Mouse (Mus musculus) midbrain, embryonic 14.5 days (tissue): Measurements from ENCODE around the gene Slc25a47. TPM values are rescaled to one million over a fixed set of nuclear protein-coding genes. Genes with fewer than 3 reads are reported as not detected.
A peak's percentile ranks its signal among the peaks of the same experiment; 100 is the strongest.

Source experiments
- ATAC-seq: fragments of 200-750 bp; cut with Nextera tagmentation; 2 replicates; pipeline ENCODE4 v1.8.0; 2017; ENCODE audit warnings: moderate number of reproducible peaks, moderate library complexity; ENCODE audit not compliant: low FRiP score, low TSS enrichment
- DNase-seq: peaks from one replicate; pipeline ENCODE4 v3.0.0-alpha.2; 2015
- H3K27ac ChIP-seq: fragments of 300-500 bp; sonication (generic); replicated peaks from 2 replicates; pipeline ENCODE4 v1.5.1; 2014; ENCODE audit warnings: mild to moderate bottlenecking, low read depth, low read length, moderate library complexity
- H3K27me3 ChIP-seq: fragments of 300-500 bp; sonication (generic); 2 replicates; pipeline ENCODE4 v1.6.1; 2014; ENCODE audit warnings: low read length, control low read depth, mixed read lengths; ENCODE audit not compliant: control insufficient read depth, insufficient read depth
- H3K36me3 ChIP-seq: fragments of 300-500 bp; sonication (generic); 2 replicates; pipeline ENCODE4 v1.6.1; 2014; ENCODE audit warnings: low read length, control low read depth; ENCODE audit not compliant: control insufficient read depth, insufficient read depth
- H3K4me1 ChIP-seq: fragments of 300-500 bp; sonication (generic); 2 replicates; pipeline ENCODE4 v1.6.1; 2014; ENCODE audit warnings: mild to moderate bottlenecking, antibody characterized with exemption, low read length, control low read depth; ENCODE audit not compliant: control insufficient read depth, insufficient read depth
- H3K4me2 ChIP-seq: fragments of 300-500 bp; sonication (generic); 2 replicates; pipeline ENCODE4 v1.6.1; 2014; ENCODE audit warnings: mild to moderate bottlenecking, low read length, moderate library complexity
- H3K4me3 ChIP-seq: fragments of 300-500 bp; sonication (generic); replicated peaks from 2 replicates; pipeline ENCODE4 v1.5.1; 2014; ENCODE audit warnings: low read depth, low read length
- H3K9ac ChIP-seq: fragments of 300-500 bp; sonication (generic); replicated peaks from 2 replicates; pipeline ENCODE4 v1.6.1; 2014; ENCODE audit warnings: mild to moderate bottlenecking, low read length, moderate library complexity
- H3K9me3 ChIP-seq: fragments of 300-500 bp; sonication (generic); 2 replicates; pipeline ENCODE4 v1.6.1; 2016; ENCODE audit warnings: low read length, control low read depth, mixed read lengths; ENCODE audit not compliant: control insufficient read depth
- WGBS: fragments of 180-500 bp; shearing (Covaris S2); extraction: QIAGEN DNeasy Blood & Tissue Kit; methylation state at CpG from one replicate; pipeline ENCODE4 v1.1.7; 2014; 5-methylcytosine and 5-hydroxymethylcytosine counted together
- polyA plus RNA-seq: library from polyadenylated mRNA; unstranded; fragments of >200 nt; fragmentation: Nextera tagmentation; extraction: Ambion mirVana; gene quantifications from 2 replicates; pipeline ENCODE4 v1.2.1, GENCODE M21; 2014

Slc25a47 gene
- polyA plus RNA-seq, 1 experiment from 2014 or later = 10.9 TPM

DNA sequence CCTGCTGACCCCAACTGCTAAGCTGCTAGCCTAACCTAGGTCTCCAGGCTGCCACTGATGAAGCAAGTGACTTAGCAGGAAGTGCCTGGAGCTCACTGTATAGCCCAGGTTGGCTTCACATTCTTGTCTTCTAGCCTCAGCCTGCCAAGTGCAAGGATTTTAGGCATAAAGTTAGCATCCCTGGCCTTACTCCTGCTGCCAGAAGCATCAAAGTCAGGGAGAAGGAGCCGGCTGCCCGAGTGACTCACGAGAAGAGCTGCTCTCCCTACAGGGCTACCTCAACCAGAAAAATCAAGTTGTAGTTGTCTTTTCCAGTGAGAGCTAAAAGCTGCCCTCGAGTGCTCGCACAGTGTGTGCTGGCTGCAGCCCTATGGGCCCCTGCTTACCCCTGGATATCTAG lies 22.6 kb downstream of the Slc25a47 start:
- DNase-seq = no peak
- H3K27ac ChIP-seq = no peak overlapping the region
- no peak for ATAC-seq
- H3K36me3 ChIP-seq = peaks cover 49% of the 10 kb centered on the region
- no peak overlapping the region for H3K4me3 ChIP-seq
- 93% methylated on average over 5 of the region's 5 CpGs for WGBS
- no peaks in the 10 kb centered on the region for H3K9me3 ChIP-seq
- no peak overlapping the region for H3K4me2 ChIP-seq
- H3K27me3 ChIP-seq = no peaks in the 10 kb centered on the region
- H3K9ac ChIP-seq = no peak overlapping the region
- no peaks in the 10 kb centered on the region for H3K4me1 ChIP-seq

DNA sequence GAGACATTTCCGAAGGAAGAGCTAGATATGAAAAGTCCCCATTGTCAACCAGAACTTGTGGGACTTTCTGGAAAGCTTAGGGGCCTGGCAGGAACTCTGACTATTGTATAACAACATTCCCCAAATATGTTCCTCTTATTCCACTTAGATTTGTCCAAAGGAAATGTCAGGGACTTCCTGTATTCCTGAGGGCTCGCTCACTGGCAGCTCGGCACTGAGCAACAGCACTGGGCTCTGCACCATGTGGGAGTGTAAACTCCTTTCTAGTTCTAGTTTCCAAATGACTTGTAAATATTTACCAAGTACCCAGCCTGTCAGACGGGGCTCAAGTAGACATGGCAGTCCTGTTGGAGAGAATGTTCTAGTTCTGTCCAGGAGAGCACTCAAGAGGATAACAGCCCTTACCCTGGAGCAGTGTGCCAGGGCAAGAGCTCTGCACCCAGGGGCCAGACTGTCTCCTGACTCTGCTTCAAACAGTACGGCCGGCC lies 29.2 kb downstream of the Slc25a47 start:
- Histone ChIP-seq H3K27ac (no peak overlapping the region), H3K27me3 (no peaks in the 10 kb centered on the region), H3K9me3 (no peaks in the 10 kb centered on the region), H3K4me1 (no peaks in the 10 kb centered on the region), H3K4me2 (no peak overlapping the region), H3K9ac (no peak overlapping the region), H3K4me3 (no peak overlapping the region), H3K36me3 (peaks cover 98% of the 10 kb centered on the region)
- 92% methylated on average over 6 of the region's 6 CpGs for WGBS
- no peak for ATAC-seq
- no peak for DNase-seq

DNA sequence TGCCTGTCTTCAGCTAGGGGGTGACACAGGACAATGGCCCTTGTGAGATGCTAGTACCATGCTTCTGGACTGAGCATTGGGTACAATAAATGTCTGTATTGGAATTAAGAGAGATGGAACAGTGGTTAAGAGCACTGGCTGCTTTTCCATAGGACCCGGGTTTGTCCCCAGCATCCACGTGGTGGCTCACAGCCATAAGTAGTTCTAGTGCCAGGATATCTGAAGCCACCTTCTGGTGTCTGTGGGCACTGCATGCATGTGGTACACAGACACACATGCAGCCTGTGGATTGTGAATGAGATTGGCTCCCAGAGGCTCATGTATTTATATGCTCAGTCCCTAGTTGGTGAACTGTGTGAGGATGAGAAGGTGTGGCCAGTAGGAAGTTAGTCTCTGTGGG lies 33.7 kb downstream of the Slc25a47 start:
- no peak overlapping the region for H3K9ac ChIP-seq
- peak; percentile 17 for DNase-seq
- peaks cover 89% of the 10 kb centered on the region for H3K36me3 ChIP-seq
- H3K4me3 ChIP-seq = no peak overlapping the region
- H3K4me2 ChIP-seq = no peak overlapping the region
- no peak overlapping the region for H3K27ac ChIP-seq
- ATAC-seq = no peak
- no peaks in the 10 kb centered on the region for H3K4me1 ChIP-seq
- H3K27me3 ChIP-seq = no peaks in the 10 kb centered on the region
- H3K9me3 ChIP-seq = no peaks in the 10 kb centered on the region
- 78% methylated on average over 2 of the region's 2 CpGs for WGBS

DNA sequence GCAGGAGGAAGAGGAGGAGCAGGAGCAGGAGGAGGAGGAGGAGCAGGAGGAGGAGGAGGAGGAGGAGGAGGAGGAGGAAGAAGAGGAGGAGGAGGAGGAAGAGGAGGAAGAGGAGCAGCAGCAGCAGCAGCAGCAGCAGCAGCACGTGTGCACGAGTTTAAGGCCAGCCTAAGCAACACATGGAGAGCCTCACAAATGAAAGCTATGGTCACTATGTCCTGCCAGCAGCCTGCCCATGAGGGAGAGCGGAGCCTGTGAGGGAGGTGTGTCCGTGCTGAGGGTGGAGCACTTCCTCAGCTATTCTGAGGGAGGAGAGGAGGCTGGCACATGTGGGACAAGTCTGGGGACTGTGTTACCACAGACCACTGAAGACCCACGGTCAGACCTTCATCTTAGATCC lies 37.3 kb downstream of the Slc25a47 start:
- no peak for DNase-seq
- H3K27ac ChIP-seq = no peak overlapping the region
- no peak for ATAC-seq
- H3K9me3 ChIP-seq = no peaks in the 10 kb centered on the region
- no peak overlapping the region for H3K9ac ChIP-seq
- peaks cover 82% of the 10 kb centered on the region for H3K36me3 ChIP-seq
- 83% methylated on average over 5 of the region's 5 CpGs for WGBS
- H3K27me3 ChIP-seq = no peaks in the 10 kb centered on the region
- no peak overlapping the region for H3K4me3 ChIP-seq
- H3K4me1 ChIP-seq = no peaks in the 10 kb centered on the region
- no peak overlapping the region for H3K4me2 ChIP-seq

DNA sequence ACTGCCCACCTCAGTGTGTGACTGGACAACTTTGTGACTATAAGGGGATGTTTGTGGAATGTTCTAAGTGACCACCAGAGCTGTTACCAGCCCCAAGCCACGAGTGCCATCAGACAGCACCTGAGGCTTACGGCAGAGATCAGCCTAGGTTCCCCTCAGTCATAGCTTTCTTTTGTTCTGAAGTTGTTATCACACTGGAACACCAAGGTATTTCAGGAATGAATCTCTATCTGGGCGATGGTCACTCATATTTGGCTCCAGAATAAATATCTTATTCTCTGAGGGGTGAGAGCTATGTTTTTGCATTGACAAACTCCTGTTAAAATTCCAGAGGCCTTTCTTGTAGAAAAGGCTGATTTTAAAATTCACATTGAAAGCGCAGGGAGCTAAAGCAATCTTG lies 43.3 kb downstream of the Slc25a47 start:
- no peak overlapping the region for H3K4me3 ChIP-seq
- no peaks in the 10 kb centered on the region for H3K9me3 ChIP-seq
- WGBS = 94% methylated on average over 4 of the region's 4 CpGs
- no peak overlapping the region for H3K9ac ChIP-seq
- no peak for ATAC-seq
- no peaks in the 10 kb centered on the region for H3K27me3 ChIP-seq
- H3K27ac ChIP-seq = no peak overlapping the region
- DNase-seq = no peak
- H3K4me2 ChIP-seq = no peak overlapping the region
- H3K4me1 ChIP-seq = no peaks in the 10 kb centered on the region
- peaks cover 84% of the 10 kb centered on the region for H3K36me3 ChIP-seq

DNA sequence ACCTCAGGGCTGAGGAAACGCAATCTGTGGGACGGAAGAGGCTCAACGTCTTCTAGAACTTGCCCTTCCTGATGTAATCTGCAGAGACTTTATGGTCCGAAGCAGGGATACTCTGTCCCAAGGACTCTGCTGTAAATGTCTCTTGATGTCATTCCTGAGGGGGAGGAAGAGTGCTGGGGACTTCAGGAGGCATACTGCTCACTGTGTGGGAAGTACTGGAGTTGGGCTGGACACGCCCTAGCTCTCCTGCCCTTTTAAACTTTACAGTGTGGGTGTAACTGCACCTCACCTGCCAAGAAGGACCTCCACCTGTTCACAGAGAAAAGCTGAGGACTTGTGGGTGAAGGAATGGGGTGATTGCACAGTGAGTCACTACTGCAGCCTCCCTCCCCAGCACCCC lies 44.8 kb downstream of the Slc25a47 start:
- WGBS = 98% methylated on average over 5 of the region's 5 CpGs
- no peak for DNase-seq
- Histone ChIP-seq H3K27me3 (no peaks in the 10 kb centered on the region), H3K4me2 (no peak overlapping the region), H3K27ac (no peak overlapping the region), H3K9ac (no peak overlapping the region), H3K36me3 (peaks cover 83% of the 10 kb centered on the region), H3K9me3 (no peaks in the 10 kb centered on the region), H3K4me3 (no peak overlapping the region), H3K4me1 (no peaks in the 10 kb centered on the region)
- ATAC-seq = no peak

DNA sequence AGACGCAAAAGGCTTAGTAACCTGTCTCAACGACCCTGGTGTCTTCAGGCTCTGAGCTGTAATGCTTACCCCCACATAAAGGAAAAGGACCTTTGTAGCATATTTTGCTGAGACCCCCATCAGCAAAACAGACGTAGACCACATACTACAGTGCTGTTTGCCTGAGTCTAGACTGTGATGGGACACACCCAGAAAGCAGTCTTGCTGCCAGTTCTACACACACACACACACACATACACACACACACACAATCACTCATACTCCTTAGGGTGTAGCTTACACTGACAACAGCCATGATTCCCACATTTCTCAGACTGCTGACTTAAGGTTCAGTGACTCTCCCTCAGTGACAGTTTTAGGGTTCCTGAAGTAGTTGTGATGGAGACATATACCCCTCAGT lies 45.3 kb downstream of the Slc25a47 start:
- no peak overlapping the region for H3K27ac ChIP-seq
- no peak overlapping the region for H3K4me3 ChIP-seq
- no peak for DNase-seq
- H3K36me3 ChIP-seq = peaks cover 83% of the 10 kb centered on the region
- WGBS = 92% methylated on average over 3 of the region's 3 CpGs
- H3K4me2 ChIP-seq = no peak overlapping the region
- H3K9ac ChIP-seq = no peak overlapping the region
- no peaks in the 10 kb centered on the region for H3K4me1 ChIP-seq
- ATAC-seq = no peak
- no peaks in the 10 kb centered on the region for H3K9me3 ChIP-seq
- no peaks in the 10 kb centered on the region for H3K27me3 ChIP-seq

DNA sequence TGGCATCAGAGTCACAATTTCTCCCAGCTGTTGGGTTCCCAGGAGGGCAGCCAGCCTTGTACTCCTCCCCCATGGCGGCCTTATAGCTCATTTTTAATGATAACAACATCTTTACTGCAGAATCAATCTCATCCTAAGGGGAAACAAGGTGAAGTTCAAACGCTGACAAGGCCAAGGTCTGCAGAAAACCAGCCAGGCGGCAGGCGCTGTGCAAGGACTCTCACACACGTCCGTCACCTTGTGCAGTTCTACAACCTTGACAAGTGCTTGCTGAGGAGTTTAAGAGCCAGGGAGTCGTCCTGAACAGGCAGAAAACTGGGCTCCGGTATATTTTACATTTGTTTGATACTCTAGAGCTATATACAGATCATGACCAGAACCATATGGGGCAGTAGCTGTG lies 46.9 kb downstream of the Slc25a47 start:
- peaks cover 90% of the 10 kb centered on the region for H3K36me3 ChIP-seq
- WGBS = 89% methylated on average over 8 of the region's 8 CpGs

DNA sequence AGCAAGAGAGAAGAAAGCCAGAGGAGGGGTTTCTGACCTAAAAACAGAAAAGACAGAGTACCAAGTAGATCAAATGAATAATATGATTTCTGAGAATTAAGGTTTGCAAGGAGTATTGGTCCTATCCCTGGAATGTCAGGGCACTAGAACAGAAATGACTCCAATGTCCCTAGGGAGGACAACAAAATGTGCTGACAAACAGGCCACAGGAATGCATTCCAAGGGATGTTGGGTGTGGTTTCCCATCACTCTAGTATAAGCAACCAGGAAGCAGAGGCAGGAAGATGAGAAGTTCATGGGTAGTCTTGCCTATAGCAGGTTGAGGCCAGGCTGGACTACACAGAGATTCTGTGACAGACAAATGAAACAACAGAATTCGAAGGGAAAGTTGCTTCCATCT lies 50.1 kb downstream of the Slc25a47 start:
- H3K36me3 ChIP-seq = peaks cover 83% of the 10 kb centered on the region

More for the DNA sequence above, 46.9 kb downstream of the Slc25a47 start:
- no peak overlapping the region for H3K4me2 ChIP-seq
- H3K4me1 ChIP-seq = no peaks in the 10 kb centered on the region
- ATAC-seq (no peak), DNase-seq (no peak)
- H3K27me3 ChIP-seq = no peaks in the 10 kb centered on the region
- H3K4me3 ChIP-seq = no peak overlapping the region
- H3K27ac ChIP-seq = no peak overlapping the region
- H3K9me3 ChIP-seq = no peaks in the 10 kb centered on the region
- H3K9ac ChIP-seq = no peak overlapping the region

More for the DNA sequence above, 50.1 kb downstream of the Slc25a47 start:
- DNase-seq (no peak), ATAC-seq (no peak)
- no peaks in the 10 kb centered on the region for H3K27me3 ChIP-seq
- 100% methylated on average over 1 of the region's 1 CpGs for WGBS
- H3K27ac ChIP-seq = no peak overlapping the region
- no peaks in the 10 kb centered on the region for H3K9me3 ChIP-seq
- H3K4me2 ChIP-seq = no peak overlapping the region
- no peak overlapping the region for H3K4me3 ChIP-seq
- no peak overlapping the region for H3K9ac ChIP-seq
- H3K4me1 ChIP-seq = no peaks in the 10 kb centered on the region
